Mouse (Mus musculus) midbrain, embryonic 12.5 days (tissue): Measurements from ENCODE around the gene Wfdc21. TPM values are rescaled to one million over a fixed set of nuclear protein-coding genes. Genes with fewer than 3 reads are reported as not detected.

Source experiments
- ATAC-seq: fragments of 200-750 bp; cut with Nextera tagmentation; 2 replicates; pipeline ENCODE4 v1.8.0; 2017; ENCODE audit warnings: low read depth, moderate TSS enrichment, moderate library complexity; ENCODE audit not compliant: low FRiP score
- H3K27ac ChIP-seq: fragments of 300-500 bp; sonication (generic); replicated peaks from 2 replicates; pipeline ENCODE4 v1.5.1; 2016; ENCODE audit warnings: mild to moderate bottlenecking
- H3K27me3 ChIP-seq: fragments of 300-500 bp; sonication (generic); 2 replicates; pipeline ENCODE4 v1.6.1; 2016; ENCODE audit warnings: mild to moderate bottlenecking
- H3K36me3 ChIP-seq: fragments of 300-500 bp; sonication (generic); 2 replicates; pipeline ENCODE4 v1.6.1; 2016
- H3K4me1 ChIP-seq: fragments of 300-500 bp; sonication (generic); 2 replicates; pipeline ENCODE4 v1.6.1; 2016
- H3K4me2 ChIP-seq: fragments of 300-500 bp; sonication (generic); replicated peaks from 2 replicates; pipeline ENCODE4 v1.6.1; 2016; ENCODE audit warnings: mild to moderate bottlenecking, moderate library complexity
- H3K4me3 ChIP-seq: fragments of 300-500 bp; sonication (generic); 2 replicates; pipeline ENCODE4 v1.5.1; 2016; ENCODE audit warnings: mild to moderate bottlenecking
- H3K9ac ChIP-seq: fragments of 300-500 bp; sonication (generic); replicated peaks from 2 replicates; pipeline ENCODE4 v1.6.1; 2016; ENCODE audit warnings: mild to moderate bottlenecking, moderate library complexity
- H3K9me3 ChIP-seq: fragments of 300-500 bp; sonication (generic); 2 replicates; pipeline ENCODE4 v1.6.1; 2016; ENCODE audit warnings: mild to moderate bottlenecking
- WGBS: fragments of 180-500 bp; shearing (Covaris S2); methylation state at CpG from one replicate; pipeline ENCODE4 v1.1.7; 2016; 5-methylcytosine and 5-hydroxymethylcytosine counted together
- polyA plus RNA-seq: library from polyadenylated mRNA; unstranded; fragments of >200 nt; fragmentation: Nextera tagmentation; extraction: Ambion mirVana; gene quantifications from 2 replicates; pipeline ENCODE4 v1.2.1, GENCODE M21; 2016

The Wfdc21 gene
- polyA plus RNA-seq, 1 experiment from 2014 or later: not detected

GRCm38 (mm10) chr11:83789259-83789658 is 42.5 kb downstream of the Wfdc21 start:
- Histone ChIP-seq H3K4me3 (no peak overlapping the region), H3K27me3 (no peaks in the 10 kb centered on the region), H3K4me1 (no peaks in the 10 kb centered on the region), H3K4me2 (no peak overlapping the region), H3K9ac (no peak overlapping the region), H3K27ac (no peak overlapping the region), H3K36me3 (no peaks in the 10 kb centered on the region), H3K9me3 (no peaks in the 10 kb centered on the region)
- 81% methylated on average over 13 of the region's 13 CpGs for WGBS
- no peak for ATAC-seq

- Histone ChIP-seq H3K36me3 (no peaks in the 10 kb centered on the region), H3K9me3 (no peaks in the 10 kb centered on the region), H3K4me1 (no peaks in the 10 kb centered on the region), H3K27ac (no peak overlapping the region), H3K4me3 (no peak overlapping the region), H3K4me2 (no peak overlapping the region), H3K9ac (no peak overlapping the region), H3K27me3 (no peaks in the 10 kb centered on the region)
- no peak for ATAC-seq
- WGBS: 74% methylated on average over 4 of the region's 4 CpGs
These were observed 44.4 kb downstream of the Wfdc21 start for GRCm38 (mm10) chr11:83791133-83791532.

DNA sequence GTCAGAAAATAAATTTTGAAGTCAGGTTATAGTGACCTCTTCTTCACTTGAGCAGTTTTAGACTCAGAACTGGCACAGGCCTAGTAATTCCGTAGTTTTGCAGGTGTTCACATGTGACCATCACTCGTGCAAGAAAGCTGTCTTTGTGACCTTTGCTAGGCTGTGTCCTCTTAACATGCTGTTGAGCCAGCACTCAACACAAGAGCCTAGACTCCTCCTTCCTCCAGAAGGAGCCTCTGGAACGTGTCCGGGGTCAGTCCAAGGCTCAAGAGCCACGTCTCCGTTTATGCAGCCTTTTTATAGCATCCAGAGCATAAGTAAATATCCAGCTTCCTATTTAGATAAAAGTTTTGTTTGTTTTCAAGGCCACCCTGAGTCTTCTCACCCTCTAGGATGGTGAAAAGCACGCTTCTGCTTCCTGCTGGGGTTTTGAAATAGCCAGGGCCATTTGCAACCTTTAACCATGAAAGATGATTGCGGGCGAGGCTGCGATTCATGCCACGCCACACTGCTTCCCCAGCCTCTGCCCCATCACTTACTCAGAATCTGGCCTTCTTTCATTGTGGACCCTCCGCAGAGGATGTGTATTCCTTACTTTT is 45.7 kb downstream of the Wfdc21 start:
- no peaks in the 10 kb centered on the region for H3K9me3 ChIP-seq
- H3K27ac ChIP-seq: no peak overlapping the region
- H3K4me3 ChIP-seq: no peak overlapping the region
- ATAC-seq: no peak
- no peak overlapping the region for H3K4me2 ChIP-seq
- no peaks in the 10 kb centered on the region for H3K4me1 ChIP-seq
- no peaks in the 10 kb centered on the region for H3K27me3 ChIP-seq
- no peaks in the 10 kb centered on the region for H3K36me3 ChIP-seq
- H3K9ac ChIP-seq: no peak overlapping the region
- WGBS: 86% methylated on average over 12 of the region's 12 CpGs

DNA sequence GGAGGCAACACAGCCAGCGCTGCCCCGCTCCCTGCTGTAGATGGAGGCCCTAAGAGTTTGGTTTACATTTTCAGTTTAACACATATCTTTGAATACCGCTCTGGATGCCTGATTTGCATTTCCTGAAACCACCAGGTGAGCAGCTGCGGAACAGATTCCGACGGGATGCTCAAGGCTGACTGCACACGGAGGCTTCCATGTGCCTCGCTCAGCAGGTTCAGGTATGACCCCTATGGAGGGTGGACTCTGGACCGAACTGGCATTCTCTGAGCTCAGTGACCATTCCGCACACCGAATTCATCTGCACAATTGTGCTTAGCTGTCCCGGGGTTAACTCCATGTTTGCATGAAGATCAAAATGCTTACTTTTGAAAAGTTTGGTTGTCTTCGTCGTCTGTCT is 46.5 kb downstream of the Wfdc21 start:
- Histone ChIP-seq H3K27me3 (no peaks in the 10 kb centered on the region), H3K36me3 (no peaks in the 10 kb centered on the region), H3K27ac (no peak overlapping the region), H3K4me1 (no peaks in the 10 kb centered on the region), H3K4me2 (no peak overlapping the region), H3K9me3 (no peaks in the 10 kb centered on the region), H3K4me3 (no peak overlapping the region), H3K9ac (no peak overlapping the region)
- 87% methylated on average over 14 of the region's 14 CpGs for WGBS
- ATAC-seq: no peak

GRCm38 (mm10) chr11:83796112-83796511 is 49.4 kb downstream of the Wfdc21 start:
- ATAC-seq: no peak
- Histone ChIP-seq H3K4me3 (no peak overlapping the region), H3K27ac (no peak overlapping the region), H3K36me3 (no peaks in the 10 kb centered on the region), H3K9ac (no peak overlapping the region), H3K9me3 (no peaks in the 10 kb centered on the region), H3K4me1 (no peaks in the 10 kb centered on the region), H3K27me3 (no peaks in the 10 kb centered on the region), H3K4me2 (no peak overlapping the region)
- 73% methylated on average over 6 of the region's 6 CpGs for WGBS

GRCm38 (mm10) chr11:83796980-83797608 is 50.4 kb downstream of the Wfdc21 start:
- no peaks in the 10 kb centered on the region for H3K4me1 ChIP-seq
- WGBS: 83% methylated on average over 10 of the region's 10 CpGs
- H3K27ac ChIP-seq: no peak overlapping the region
- H3K9me3 ChIP-seq: no peaks in the 10 kb centered on the region
- no peak overlapping the region for H3K4me3 ChIP-seq
- ATAC-seq: no peak
- no peaks in the 10 kb centered on the region for H3K27me3 ChIP-seq
- no peak overlapping the region for H3K4me2 ChIP-seq
- no peaks in the 10 kb centered on the region for H3K36me3 ChIP-seq
- H3K9ac ChIP-seq: no peak overlapping the region

DNA sequence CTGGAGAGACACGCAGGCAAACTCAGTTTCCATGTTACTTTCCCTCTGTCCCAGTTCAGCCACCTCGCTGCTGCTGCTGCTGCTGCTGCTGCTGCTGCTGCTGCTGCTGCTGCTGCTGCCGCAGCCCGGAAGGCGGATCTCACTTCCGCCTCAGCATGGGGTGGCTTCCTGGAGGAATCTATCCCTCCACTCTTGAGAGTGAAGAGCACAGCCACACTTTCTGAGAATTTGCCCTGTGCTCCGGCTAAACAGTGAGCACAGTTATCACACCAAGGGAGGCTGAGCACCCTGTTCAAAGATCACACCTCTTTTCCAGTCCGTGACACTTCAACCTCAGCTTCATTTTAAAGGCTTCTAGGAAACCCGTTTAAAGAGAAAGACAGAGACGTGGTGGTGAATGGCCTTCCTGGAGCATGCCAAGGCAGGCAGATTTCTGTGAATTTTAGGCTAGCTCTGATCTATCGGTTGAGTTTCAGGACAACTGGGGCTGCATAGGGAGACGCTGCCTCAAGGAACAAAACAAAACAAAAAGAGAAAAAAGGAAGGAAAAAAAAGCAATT is 53.2 kb downstream of the Wfdc21 start:
- Histone ChIP-seq H3K4me1 (no peaks in the 10 kb centered on the region), H3K27ac (no peak overlapping the region), H3K4me2 (no peak overlapping the region), H3K27me3 (peaks cover 4% of the 10 kb centered on the region), H3K36me3 (no peaks in the 10 kb centered on the region), H3K9me3 (no peaks in the 10 kb centered on the region), H3K4me3 (no peak overlapping the region), H3K9ac (no peak overlapping the region)
- ATAC-seq: no peak
- 75% methylated on average over 12 of the region's 12 CpGs for WGBS

- Histone ChIP-seq H3K36me3 (no peaks in the 10 kb centered on the region), H3K4me2 (no peak overlapping the region), H3K4me1 (no peaks in the 10 kb centered on the region), H3K4me3 (no peak overlapping the region), H3K27me3 (peaks cover 4% of the 10 kb centered on the region), H3K9ac (no peak overlapping the region), H3K9me3 (no peaks in the 10 kb centered on the region), H3K27ac (no peak overlapping the region)
- 65% methylated on average over 8 of the region's 8 CpGs for WGBS
- ATAC-seq: no peak
These were observed 55.4 kb downstream of the Wfdc21 start for GRCm38 (mm10) chr11:83802166-83802565.

Other genes with a start within 250 kb of the Wfdc21 start
- gene Heatr9, start 224.8 kb upstream of the Wfdc21 start, polyA plus RNA-seq: 0.12 TPM in 1 of 2 replicates, not detected in the other
- not detected in 2 replicates for gene Ccl5, start 216.4 kb upstream of the Wfdc21 start, polyA plus RNA-seq
- gene Ccl9, start 168.3 kb upstream of the Wfdc21 start, polyA plus RNA-seq: 1.4 and 1.5 TPM in 2 replicates
- gene Ccl6, start 153.9 kb upstream of the Wfdc21 start, polyA plus RNA-seq: 1.2 and 1.4 TPM in 2 replicates
- not detected in 2 replicates for gene Rpl9-ps1, start 101.3 kb upstream of the Wfdc21 start, polyA plus RNA-seq
- 0.94 and 1.2 TPM in 2 replicates for gene Ccl3, start 97.6 kb upstream of the Wfdc21 start, polyA plus RNA-seq
- 0.38 and 0.50 TPM in 2 replicates for gene Ccl4, start 84.4 kb upstream of the Wfdc21 start, polyA plus RNA-seq
- gene Wfdc17, start 42.9 kb upstream of the Wfdc21 start, polyA plus RNA-seq: 0.48 and 1.4 TPM in 2 replicates
- gene Wfdc18, start 37.9 kb upstream of the Wfdc21 start, polyA plus RNA-seq: not detected in 2 replicates
- gene Heatr6, start 6.8 kb downstream of the Wfdc21 start, polyA plus RNA-seq: 37.4 and 38.3 TPM in 2 replicates
- gene Hnf1b, start 103.1 kb downstream of the Wfdc21 start, polyA plus RNA-seq: not detected in 2 replicates
- gene Ddx52, start 195.1 kb downstream of the Wfdc21 start, polyA plus RNA-seq: 39.9 and 42.1 TPM in 2 replicates
- gene Synrg, start 217.5 kb downstream of the Wfdc21 start, polyA plus RNA-seq: 29.7 and 32.8 TPM in 2 replicates